Mouse (Mus musculus) E14TG2a.4 (cell line): Measurements from ENCODE around the gene Kng2.
"Not testable (repeated sequence)": the region's sequence is repeated elsewhere in the genome, so short reads cannot be mapped to it uniquely, and the experiment has no call there.

Source experiments
- CTCF ChIP-seq: conservative IDR thresholded peaks from 2 replicates; pipeline ENCODE4 v1.5.1; 2014; ENCODE audit warnings: low read length
- NANOG ChIP-seq: IDR thresholded peaks from 2 replicates; pipeline ENCODE4 v1.6.1; 2014; ENCODE audit warnings: borderline replicate concordance, low read length, mixed read lengths

DNA sequence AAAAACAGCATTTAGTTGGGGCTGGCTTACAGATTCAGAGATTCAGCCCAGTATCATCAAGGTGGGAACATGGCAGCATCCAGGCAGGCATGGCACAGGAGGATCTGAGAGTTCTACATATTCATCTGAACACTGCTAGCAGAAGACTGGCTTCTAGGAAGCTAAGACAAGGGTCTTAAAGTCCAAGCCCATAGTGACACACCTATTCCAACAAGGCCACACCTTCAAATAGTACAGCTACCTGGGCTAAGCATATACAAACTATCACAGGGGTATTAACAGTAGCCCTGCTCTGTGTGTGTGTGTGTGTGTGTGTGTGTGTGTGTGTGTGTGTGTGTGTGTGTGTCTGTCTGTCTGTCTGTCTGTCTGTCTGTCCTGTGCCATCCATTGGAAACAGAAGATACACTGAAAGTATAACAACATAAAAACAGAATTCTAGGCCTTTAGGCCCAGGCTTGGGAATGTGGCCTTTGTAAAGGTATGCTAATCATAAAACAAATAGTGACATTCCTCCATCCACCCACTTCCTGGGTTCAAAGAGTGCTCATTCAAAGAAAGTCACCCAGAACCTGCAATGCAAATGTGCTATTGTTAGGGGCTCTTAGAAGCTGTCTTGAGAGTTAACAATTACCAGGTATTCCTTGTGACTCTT is 87.3 kb downstream of the Kng2 start:
- TF ChIP-seq CTCF, NANOG: not testable (repeated sequence)
